ENCODE assay signal across 8 mouse cellular contexts in genomic region chr11:107025411-107026321, GRCm38 (mm10). TPM values are rescaled to one million over a fixed set of nuclear protein-coding genes. Genes with fewer than 3 reads are reported as not detected.
DNase-seq lines count a peak whose midpoint lies in the region; ATAC-seq and TF ChIP-seq lines count a peak whose summit lies in the region.

Gene 1810010H24Rik, plus strand, starts transcription at chr11:107025681.

- TF ChIP-seq CTCF in lung, adult 2 months (IDR thresholded peaks at IDR 0.05; ENCODE audit: insufficient read depth, low read length), result no peak

- H3K4me2 ChIP-seq in embryonic facial prominence, embryonic 15.5 days (replicated peaks), result peak within 1 kb of the TSS; percentile 87

- TF ChIP-seq POLR2A in lung, adult 2 months (IDR thresholded peaks at IDR 0.05; ENCODE audit: borderline replicate concordance, extremely low read depth, low read depth, low read length), result peak; percentile 52; the same call in 1 of the 2 replicates

- no peaks in the 10 kb centered on the region for H3K36me3 ChIP-seq in embryonic facial prominence, embryonic 15.5 days

- peak; percentile 42 for DNase-seq in CD4-positive, CD25-positive, alpha-beta regulatory T cell, adult 2 months (ENCODE audit: low read depth, low spot score)
- peak; percentile 54 for DNase-seq in NIH3T3 (ENCODE audit: low read depth)
- peak; percentile 54 for DNase-seq in induced T-regulatory cell, adult 2 months (ENCODE audit: low read depth)
- DNase-seq in lung, adult 2 months, result peak; percentile 65
- DNase-seq in retina, embryonic 14.5 days (ENCODE audit: low spot score), result peak; percentile 65

- WGBS in embryonic facial prominence, embryonic 15.5 days, result under 1% methylated on average over 45 of the region's 45 CpGs
- WGBS in lung, adult 2 months, result under 1% methylated on average over 45 of the region's 45 CpGs

- H3K9ac ChIP-seq in embryonic facial prominence, embryonic 15.5 days, result peak within 1 kb of the TSS; percentile 37

- H3K4me3 ChIP-seq in embryonic facial prominence, embryonic 15.5 days (replicated peaks), result peak within 1 kb of the TSS; percentile 63
- peak within 1 kb of the TSS; percentile 99 for H3K4me3 ChIP-seq in lung, adult 2 months (replicated peaks; ENCODE audit: extremely low read depth, low read depth, low read length)

- H3K4me1 ChIP-seq in embryonic facial prominence, embryonic 15.5 days, result peaks cover 37% of the 10 kb centered on the region
- peaks cover 11% of the 10 kb centered on the region for H3K4me1 ChIP-seq in lung, adult 2 months (ENCODE audit: control insufficient read depth, insufficient read depth, low read length)

- 0 out of 2 replicates have a peak within 1 kb of the TSS, but pooled peaks have one; percentile 11 for H3K27ac ChIP-seq in embryonic facial prominence, embryonic 15.5 days (replicated peaks)

- no peaks in the 10 kb centered on the region for H3K9me3 ChIP-seq in embryonic facial prominence, embryonic 15.5 days (replicated peaks)

- H3K27me3 ChIP-seq in embryonic facial prominence, embryonic 15.5 days, result 0 out of 2 replicates have a peak, but pooled peaks cover 3% of the 10 kb centered on the region

- ATAC-seq in CD4-positive, CD25-positive, alpha-beta regulatory T cell, adult 4 months, result no peak
- no peak for ATAC-seq in embryonic facial prominence, embryonic 15.5 days (ENCODE audit: insufficient number of reproducible peaks, low FRiP score, low TSS enrichment, low read depth)
- no peak for ATAC-seq in megakaryocyte-erythroid progenitor cell, adult 5-6 weeks (replicated peaks; ENCODE audit: low FRiP score, low TSS enrichment, poor library complexity, severe bottlenecking)

RNA-seq across cellular contexts. Expression of gene 1810010H24Rik, which starts in this region (rescaled TPM):
- polyA plus RNA-seq in CD4-positive, CD25-positive, alpha-beta regulatory T cell, adult 4 months (2017; shearing (Covaris generic)), result 1 to 10 TPM; 1.4 to 1.5 TPM
- 4.7 and 5.0 TPM in 2 replicates for polyA plus RNA-seq in embryonic facial prominence, embryonic 15.5 days (2015; fragmentation: Nextera tagmentation; extraction: Ambion mirVana)
- polyA plus RNA-seq in lung, adult 2 months (2012; rRNA removed), result 39.7 and 53.1 TPM in 2 replicates
- total RNA-seq in megakaryocyte-erythroid progenitor cell, adult 5-6 weeks (2014; fragmentation: Nextera tagmentation), result 1.7 TPM in 1 of 2 replicates, not detected in the other
- 1.3 TPM in 1 of 2 replicates, not detected in the other for total RNA-seq in megakaryocyte-erythroid progenitor cell, adult 5-6 weeks (2017)
